Mouse (Mus musculus) layer of hippocampus, postnatal 14 days (tissue): ENCODE data around the gene Fgfr2. TPM values are rescaled to one million over a fixed set of nuclear protein-coding genes. Genes with fewer than 3 reads are reported as not detected.
A peak's percentile ranks its signal among the peaks of the same experiment; 100 is the strongest.
"Not testable (repeated sequence)": the region's sequence is repeated elsewhere in the genome, so short reads cannot be mapped to it uniquely, and the experiment has no call there.

Source experiments
- DNase-seq, 2 experiments: peaks; one replicate each; pipeline ENCODE4 v3.0.0; 2021 to 2022; ENCODE audit warnings: low spot score in 2 of 2, mixed read lengths in 1 of 2
- total RNA-seq, 2 experiments: library from RNA; stranded (reverse); gene quantifications; 2 replicates each; pipeline ENCODE4 v1.2.3; 2021

The Fgfr2 gene
- total RNA-seq, 2 experiments from 2014 or later, result 38.3 to 40.2 TPM

DNA sequence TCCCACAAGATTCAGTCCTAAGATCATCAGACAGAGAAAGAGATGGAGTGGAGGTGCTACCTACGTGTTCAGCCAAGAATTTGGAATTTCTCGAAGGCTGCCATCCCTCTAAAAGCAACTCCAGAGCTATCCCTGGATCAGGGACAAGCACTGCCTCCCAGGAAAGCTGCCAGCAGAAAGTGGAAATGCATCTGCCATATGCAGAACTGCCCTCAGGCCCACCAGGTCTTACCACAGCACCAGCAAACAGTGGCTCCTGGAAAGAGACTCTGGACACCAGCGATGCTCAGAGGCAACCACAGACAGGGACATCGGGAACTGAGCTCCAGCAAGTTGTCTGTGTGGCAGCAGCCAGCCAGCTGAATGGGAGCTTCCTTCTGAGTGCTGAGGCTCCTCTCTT lies 2500.8 kb downstream of the Fgfr2 start:
- DNase-seq, result no peak

DNA sequence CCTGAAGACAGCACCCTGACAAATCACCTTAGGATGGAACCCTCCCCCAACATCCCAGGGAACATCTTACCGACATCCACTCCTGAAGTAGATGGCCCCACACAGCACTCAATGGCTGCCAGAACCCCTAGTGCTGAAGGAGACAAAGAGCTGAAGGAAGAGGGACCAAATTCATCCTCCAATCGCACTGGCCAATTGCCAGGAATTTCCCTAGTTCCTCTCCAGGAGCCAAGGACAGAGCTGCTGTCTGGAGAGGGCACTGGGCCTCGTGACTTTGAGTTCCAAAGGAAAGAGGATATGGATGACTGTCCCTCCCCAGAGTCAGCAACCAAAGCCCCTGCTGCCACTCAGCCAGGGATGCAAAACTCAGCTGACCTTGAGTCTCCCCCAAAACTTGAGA lies 2501.2 kb downstream of the Fgfr2 start:
- no peak for DNase-seq

DNA sequence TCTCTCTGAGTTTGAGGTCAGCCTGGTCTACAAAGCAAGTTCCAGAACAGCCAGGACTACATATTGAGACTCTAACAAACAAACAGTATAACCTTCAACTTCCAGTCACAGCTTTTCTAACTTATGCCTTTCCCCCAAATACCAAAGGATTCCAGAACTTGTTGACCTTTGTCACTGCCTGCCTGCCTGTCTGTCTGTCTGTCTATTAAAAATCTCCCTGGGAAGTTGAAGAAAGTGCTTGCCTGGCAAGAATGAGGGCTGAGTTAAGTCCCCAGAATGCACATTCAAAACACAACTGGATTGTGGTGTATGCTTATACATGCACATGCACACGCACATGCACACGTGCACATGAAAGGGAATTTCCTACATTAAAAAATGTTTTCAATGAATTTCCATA lies 2502.1 kb downstream of the Fgfr2 start:
- no peak for DNase-seq

DNA sequence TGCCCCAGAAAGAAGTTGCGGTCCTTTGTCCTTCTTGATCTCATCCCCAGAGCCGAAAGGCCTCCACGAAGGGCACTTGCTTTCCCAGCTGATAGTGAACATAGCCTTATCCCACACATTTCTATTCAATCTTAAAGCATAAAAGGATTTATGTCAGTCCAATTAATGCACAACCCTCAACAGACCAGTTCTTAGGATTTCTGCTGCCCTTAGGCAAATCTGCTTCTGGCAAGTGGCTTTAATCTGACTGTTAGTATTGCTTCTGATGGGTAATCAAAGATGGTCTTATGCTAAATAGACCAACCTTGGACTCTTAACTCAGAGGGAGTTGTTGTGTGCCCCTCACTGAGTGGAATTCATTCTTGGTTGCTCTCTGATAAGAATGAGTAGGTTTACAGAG lies 2505.6 kb downstream of the Fgfr2 start:
- DNase-seq, result no peak

DNA sequence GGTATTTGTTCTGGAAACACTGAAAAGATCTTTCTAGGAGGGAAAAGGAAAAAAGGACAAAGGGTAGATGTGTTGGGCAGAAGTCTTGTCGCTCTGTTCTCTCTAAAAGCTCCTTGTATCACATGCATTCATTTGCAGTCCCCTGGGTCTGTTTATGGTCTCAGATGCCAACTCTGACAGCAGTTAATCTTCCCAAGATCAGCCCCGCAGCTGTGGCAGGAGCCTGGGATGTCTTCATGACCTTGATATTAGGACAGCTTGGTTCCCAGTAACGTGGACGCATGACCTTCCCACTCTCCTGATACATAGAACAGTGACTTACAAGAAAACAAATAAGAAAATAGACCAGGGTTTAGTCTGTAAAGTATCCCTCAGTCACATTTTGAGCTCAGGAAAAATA lies 2509.2 kb downstream of the Fgfr2 start:
- no peak for DNase-seq

DNA sequence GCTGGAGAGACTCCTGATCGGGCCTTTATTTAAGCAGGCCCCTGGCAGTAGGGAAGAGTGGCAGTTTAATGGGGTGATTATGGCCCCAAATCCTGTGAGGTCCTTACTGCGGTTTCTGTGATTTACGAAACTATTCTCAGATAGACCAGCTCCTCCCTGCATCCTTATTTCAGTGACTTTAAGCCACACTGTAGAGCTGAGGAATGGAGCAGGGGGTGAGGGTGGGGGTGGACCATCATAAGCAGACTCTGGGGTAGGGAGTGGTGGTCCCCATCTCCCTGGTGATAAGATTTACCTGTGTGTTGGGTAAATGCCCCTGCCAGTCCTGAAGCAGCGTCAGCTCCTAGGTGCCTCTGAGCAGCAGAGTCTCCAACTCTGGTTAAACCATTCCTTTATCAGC lies 2516.2 kb downstream of the Fgfr2 start:
- DNase-seq, result no peak

DNA sequence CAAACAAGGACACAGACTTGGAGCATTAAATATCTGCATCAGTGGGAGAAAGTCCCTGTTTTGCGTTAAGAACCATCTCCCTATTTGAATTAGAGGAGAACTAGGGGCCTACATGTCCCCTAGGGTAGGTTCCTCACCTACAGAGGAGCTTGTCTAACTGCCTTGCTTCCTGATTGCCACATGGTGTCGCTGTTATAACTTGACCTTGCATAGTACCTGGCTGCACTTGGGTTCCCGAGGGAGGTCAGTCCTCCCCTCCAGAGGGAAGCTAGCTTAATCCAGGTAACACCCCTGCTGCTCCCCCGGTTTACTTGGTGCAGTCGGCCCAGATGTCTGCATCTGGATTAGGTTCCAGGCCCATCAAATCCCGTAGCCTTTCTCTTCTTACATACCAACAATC lies 2518.0 kb downstream of the Fgfr2 start:
- no peak for DNase-seq

DNA sequence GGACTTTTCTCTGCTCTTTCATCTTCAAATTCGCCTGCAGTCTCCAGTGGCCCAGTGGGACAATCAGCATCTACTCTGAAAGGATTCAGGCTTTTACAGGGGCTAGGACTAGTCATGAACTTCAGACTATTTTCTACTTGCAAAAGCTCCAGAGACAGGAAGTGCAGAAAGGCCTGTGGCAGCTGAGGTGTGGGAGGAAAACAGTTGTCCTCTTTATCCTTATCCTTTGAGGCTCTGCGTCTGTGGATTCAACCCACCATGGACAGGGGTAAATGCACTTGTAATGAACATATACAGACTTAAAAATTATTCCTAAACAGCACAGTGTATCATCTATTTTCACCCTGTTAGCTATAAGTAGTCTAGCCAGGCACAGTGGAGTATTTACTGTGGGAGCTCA lies 2518.8 kb downstream of the Fgfr2 start:
- DNase-seq, result peak in 1 of 2 experiments; percentile 22

DNA sequence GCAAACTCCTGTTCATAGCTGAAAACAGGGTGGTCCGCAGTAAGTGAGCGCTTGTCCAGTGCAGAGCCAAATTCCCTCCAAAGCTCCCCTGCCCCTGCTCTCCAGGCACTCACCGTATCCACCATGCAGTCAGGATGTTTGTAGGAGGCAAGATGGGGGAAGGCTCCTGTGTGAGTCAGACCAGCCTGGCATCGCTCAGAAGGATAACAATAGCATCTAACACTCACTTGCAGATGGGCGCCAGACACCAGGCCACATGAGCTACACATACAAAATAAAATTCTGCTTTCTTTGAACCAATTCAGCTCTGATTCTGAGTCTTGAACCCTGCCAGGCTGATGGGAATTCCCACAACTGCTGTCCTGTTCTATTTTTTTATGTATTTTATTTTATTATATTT lies 2519.6 kb downstream of the Fgfr2 start:
- peak in 1 of 2 experiments; percentile 47 for DNase-seq

DNA sequence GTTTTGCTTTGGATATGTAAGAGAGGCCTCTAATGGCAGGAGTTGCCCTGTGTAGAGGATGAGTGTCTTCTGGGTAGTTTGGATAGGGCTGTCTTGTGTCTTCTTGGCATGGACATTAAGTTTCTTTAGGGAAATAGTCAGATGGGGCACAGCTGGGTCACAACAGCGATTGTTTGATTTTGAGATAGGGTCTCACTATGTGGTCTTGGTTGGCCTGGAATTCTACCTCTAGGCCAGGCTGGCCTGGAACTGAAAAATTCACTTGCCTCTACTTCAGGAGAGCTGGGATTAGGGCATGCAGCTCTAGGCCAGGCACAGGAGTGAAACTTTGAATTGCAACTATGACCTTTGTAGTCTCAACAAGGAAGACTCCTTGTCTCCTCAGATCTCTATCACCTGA lies 2520.3 kb downstream of the Fgfr2 start:
- DNase-seq, result no peak

DNA sequence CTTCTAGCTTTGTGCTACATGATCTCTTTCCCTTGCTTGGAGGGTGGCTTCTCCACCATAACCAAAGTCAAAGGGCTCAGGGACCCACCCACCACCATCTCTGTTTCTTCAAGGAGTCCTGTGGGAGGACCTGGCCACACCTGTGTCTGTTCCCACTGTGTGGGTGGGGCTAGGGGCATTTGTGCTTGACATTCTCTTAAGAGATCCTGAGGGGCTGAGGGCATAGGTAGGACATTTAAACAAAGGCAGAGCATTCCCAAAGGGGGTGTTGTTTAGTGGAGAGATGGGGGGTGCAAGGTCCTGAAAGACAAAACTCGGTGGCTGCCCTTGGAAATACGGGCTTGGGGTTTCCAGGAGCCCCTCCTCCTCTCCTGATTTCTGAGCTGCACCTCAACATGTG lies 2522.6 kb downstream of the Fgfr2 start:
- DNase-seq, result no peak

DNA sequence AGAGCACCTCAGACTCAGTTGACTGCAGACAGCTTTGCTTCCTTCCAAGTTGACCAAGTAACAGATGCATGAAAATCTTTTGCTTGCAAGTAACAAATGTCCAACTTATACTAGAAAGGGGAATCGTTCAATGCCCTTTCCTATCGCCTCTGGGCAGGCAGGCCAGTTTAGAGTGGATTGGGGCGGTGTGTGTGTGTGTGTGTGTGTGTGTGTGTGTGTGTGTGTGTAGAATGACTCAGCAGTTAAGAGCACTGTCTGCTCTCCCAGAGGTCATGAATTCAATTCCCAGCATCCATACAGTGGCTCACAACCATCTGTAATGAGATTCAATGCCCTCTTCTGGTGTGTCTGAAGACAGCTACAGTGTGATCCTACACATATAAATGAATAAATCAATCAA lies 2523.1 kb downstream of the Fgfr2 start:
- DNase-seq, result no peak

DNA sequence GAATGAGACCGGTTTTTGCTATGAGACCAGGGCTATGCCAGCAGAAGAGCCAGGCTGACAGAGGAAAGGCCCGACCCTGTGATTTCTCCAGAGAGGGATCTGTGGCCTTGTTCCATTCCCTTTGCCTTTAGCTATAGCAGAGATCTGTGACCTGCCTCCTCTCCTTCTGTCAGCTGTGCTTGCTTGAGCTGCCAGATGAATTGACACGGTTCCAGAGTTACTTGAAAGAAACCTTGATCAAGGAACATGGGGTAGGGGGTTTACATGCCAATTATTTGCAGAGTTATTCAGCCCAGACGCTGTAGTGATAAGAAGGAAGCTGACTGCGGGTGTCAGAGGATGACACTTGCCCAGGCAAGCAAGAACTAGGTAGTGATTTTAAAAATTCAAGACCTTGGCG lies 2525.6 kb downstream of the Fgfr2 start:
- no peak for DNase-seq

DNA sequence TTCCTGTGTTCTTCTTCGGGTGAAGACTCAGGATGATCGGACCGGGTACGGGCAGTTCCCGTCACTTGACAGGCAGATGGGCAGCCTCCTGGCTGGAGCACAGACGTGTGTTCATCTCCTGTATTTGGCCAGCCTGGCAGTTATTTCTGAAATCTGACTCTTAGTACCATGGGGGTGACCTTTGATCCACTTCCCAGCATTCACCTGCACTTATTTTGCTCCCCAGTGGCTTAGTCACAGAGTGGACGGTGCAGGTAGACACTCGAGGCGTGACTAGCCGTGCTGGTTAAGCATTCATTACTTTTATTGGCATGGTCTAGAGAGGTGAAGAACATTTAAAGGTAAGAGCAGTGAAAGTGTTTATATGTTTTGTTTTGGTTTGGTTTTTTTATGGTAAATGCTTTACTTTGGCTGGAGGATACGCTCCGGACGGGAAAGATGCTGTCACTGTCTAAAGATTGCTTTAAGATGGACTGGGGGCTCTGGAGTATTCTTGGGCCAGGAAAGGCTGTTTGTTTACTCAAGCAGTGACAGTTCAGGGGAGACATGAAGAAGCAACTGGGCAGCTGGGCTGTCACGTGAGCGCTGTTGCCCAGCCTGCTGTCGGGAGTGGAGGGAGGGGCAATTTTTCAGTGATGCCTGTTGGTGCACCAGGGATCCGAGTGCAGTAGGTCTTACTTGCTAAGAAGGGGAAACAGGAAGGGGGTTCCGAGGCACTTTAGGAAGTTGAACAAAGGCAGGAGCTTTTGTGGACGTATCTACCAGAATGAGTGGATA lies 2526.9 kb downstream of the Fgfr2 start:
- DNase-seq, result not testable (repeated sequence)

DNA sequence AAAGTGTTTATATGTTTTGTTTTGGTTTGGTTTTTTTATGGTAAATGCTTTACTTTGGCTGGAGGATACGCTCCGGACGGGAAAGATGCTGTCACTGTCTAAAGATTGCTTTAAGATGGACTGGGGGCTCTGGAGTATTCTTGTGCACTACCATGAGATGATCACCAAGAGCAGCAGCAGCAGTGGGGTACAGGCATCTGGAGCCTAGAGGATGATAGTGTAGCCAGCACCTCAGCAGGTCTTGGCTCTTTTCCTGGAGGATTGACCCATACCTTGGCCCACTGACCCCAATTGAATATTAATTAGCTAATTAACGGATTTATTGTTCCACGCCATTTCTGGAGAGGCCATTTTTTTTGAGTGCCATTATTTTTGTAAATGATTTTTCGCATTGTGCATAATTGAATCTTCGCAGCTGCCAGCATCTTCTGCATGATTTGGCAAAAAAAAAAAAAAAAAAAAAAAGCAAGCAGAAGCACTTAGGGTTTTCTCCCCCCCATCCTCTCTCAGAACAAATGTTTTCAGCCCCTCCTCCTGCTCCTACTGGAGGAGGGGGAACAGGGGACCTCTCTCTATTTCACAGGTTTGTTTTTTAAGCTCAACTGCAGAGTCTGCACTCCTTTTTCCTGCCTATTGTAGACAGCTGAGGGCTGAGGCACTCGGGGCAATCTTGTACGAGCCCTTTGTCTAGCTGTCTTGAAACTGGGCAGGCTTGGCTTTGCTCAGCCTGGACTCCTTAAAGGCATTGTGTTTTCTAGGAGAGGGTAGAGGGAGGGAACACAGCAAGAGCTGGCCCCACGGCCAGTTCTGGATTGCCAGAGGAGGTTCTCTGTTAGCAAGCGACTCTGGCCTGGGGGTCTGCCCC lies 2529.5 kb downstream of the Fgfr2 start:
- DNase-seq, result peak in 1 of 2 experiments; percentile 21

DNA sequence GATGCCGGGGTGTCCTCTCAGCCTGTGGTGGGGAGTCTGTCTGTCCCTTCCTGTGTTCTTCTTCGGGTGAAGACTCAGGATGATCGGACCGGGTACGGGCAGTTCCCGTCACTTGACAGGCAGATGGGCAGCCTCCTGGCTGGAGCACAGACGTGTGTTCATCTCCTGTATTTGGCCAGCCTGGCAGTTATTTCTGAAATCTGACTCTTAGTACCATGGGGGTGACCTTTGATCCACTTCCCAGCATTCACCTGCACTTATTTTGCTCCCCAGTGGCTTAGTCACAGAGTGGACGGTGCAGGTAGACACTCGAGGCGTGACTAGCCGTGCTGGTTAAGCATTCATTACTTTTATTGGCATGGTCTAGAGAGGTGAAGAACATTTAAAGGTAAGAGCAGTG lies 2530.2 kb downstream of the Fgfr2 start:
- not testable (repeated sequence) for DNase-seq

DNA sequence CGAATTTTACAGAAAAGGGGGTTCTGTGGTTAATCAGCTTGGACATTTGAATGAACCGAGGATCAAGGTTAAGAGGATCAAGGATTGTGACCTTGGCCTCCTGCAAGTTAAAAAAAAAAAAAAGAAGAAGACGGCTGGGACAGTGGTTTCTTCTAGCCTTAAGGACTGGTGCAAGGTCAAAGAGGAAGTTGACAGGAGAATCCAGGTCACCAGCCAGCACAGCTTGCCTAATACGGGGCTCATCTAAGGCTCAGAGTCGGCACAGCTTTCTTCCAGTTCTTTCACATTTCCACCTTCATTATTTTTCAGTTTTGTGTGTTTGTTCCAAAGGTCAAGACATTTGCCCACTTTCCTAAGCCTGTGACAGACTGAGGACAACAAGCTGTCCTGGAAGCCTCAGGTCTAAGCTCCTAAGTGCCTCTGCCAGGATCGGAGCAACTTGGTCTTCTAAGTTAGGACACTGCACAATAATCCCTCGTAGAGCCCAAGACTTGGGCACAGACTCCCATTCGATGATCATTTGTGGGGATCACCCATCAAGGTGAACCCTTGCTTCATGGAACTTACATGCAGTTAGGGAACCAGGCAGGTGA lies 2532.2 kb downstream of the Fgfr2 start:
- no peak for DNase-seq

DNA sequence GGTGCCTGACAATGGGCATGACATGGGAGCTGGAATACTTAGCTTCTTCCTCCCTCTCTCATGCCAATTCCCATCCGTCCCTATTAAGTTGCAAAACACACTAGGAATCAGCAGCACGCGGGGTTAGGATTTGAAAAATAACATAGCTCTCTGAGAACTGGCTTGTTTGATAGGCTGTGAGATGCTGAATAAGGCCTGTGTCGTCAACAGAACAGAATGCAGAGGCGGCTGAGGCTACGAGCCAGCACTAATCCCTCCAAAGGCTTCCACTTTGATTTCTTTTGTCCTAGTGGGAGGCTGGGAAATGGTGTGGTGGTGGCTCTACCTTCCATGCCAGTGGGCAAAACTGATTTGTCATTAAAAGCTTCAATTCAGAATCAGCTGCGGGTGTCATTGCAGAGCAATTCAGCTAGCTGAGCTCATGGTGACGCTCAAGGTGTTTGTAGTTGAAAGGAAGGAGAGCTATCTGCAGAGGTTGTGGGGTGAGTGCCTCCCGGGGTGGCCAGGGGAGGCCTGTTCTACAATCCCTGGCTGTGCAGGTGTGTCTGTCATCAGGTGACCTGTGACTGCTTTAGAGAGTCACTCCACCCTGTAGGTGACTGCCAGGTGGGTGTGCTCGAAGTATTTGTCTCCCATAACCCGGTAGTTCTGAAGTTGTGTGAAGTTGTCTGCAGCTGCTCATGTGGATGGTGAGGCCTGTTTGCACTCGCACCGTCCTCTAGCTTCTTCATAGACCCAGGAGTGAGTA lies 2532.9 kb downstream of the Fgfr2 start:
- peak; percentile 25 to 36 for DNase-seq

DNA sequence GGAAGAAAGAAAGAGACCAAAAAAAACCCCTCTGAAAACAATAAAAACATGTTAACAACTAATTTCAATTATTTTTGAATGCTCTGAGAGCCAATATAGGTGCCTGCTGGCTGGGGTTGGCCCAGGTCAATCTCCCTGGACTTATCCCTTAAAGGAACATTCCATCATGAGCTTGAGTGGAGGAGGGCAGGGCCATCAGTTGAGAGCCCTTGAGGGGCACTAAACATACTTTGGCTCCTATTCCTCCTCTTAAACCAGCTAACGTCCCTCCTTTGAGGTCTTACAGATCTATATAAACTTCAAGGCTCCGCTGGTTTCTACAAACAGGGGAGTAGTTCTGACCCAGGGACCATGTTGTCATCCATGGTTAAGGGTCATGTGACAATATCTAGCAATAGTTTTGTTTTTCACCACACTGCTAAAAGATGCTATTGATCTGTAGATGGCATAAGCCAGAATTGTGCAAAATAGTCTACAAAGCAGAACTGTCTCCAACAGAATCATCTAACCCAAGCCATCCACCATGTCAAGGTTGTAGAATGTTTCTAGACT lies 2536.6 kb downstream of the Fgfr2 start:
- DNase-seq, result no peak

DNA sequence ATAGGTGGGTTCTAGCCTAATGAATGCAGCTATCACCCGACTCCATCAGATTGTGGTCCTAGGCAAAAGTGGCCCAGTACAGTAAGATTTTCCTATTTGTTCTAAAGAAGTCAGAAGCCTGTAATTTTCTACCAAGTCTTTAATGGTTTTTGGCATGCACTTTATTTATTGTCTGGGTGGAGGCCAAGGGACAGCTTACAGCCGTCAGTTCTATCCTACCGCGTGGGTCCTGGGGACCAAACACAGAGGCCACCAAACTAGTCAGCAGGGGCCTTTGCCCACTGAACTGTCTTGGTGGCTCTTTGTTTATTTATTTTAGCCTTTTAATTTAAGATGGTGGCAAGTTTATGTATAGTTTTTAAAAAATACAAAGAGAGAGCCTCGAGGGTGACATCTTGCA lies 2544.5 kb downstream of the Fgfr2 start:
- no peak for DNase-seq

DNA sequence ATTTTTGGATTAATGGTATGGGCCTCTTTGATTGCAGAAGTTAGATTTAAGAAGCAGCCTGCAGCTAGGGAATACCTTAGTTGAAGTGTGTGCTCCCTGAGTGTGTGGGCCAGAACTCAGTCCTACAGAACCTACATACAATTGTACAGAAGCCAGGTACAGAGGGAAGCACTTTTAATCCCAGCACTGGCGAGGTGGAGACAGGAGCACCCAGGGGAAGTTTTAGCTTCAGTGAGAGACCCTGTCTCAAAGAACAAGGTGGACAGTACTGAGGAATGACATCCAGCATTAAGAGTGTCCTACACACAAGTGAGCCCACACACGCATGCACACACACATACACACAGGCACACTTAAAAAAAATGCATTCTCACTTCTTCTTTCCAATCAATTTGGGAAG lies 2545.1 kb downstream of the Fgfr2 start:
- DNase-seq, result no peak
